ENCODE assay signal across 9 mouse cellular contexts in genomic region chr11:51538919-51539758, GRCm38 (mm10). TPM values are rescaled to one million over a fixed set of nuclear protein-coding genes. Genes with fewer than 3 reads are reported as not detected.
DNase-seq lines count a peak whose midpoint lies in the region; ATAC-seq and TF ChIP-seq lines count a peak whose summit lies in the region.
"Had no signal": no experiment of that assay in that cellular context is flagged by ENCODE, and none has a peak within 500 bp of the region (broad histone marks: within the 10 kb centered on the region; RNA-seq: fewer than 3 reads in every experiment).

No protein-coding gene starts in this region.

- in situ Hi-C loops in CH12.LX (cut with MboI; ENCODE audit: low pct_ligation_motif_present, low pct_unique_long_range_greater_than_20kb, low sequenced_read_pairs) = loop anchor here (25.0 kb wide), 1 partner anchor 602 kb away; the partner anchor contains the start of genes 4933414I15Rik and Zfp354b

- no peak overlapping the region for H3K4me2 ChIP-seq in heart, postnatal 0 days (ENCODE audit: low read depth, low read length)
- no peak overlapping the region for H3K4me2 ChIP-seq in heart, embryonic 11.5 days
- no peak overlapping the region for H3K4me2 ChIP-seq in CH12.LX (ENCODE audit: insufficient read depth, low read depth, poor library complexity, severe bottlenecking)
- H3K4me2 ChIP-seq in liver, embryonic 11.5 days = no peak overlapping the region
- H3K4me2 ChIP-seq: heart, embryonic 13.5 days had no signal

- H3K27ac ChIP-seq in heart, postnatal 0 days (ENCODE audit: low read depth) = no peak overlapping the region
- H3K27ac ChIP-seq in heart, embryonic 11.5 days (ENCODE audit: low read depth, low read length) = no peak overlapping the region
- no peak overlapping the region for H3K27ac ChIP-seq in CH12.LX (ENCODE audit: insufficient read depth, low read depth)
- H3K27ac ChIP-seq in liver, embryonic 11.5 days (ENCODE audit: low read depth, low read length) = no peak overlapping the region
- H3K27ac ChIP-seq: heart, embryonic 13.5 days had no signal

- H3K79me2 ChIP-seq in CH12.LX (replicated peaks; ENCODE audit: control insufficient read depth, extremely low read depth, insufficient read depth, poor library complexity, severe bottlenecking) = no peaks in the 10 kb centered on the region

- no peaks in the 10 kb centered on the region for H3K36me3 ChIP-seq in heart, postnatal 0 days (replicated peaks; ENCODE audit: control insufficient read depth, insufficient read depth, low read length)
- no peaks in the 10 kb centered on the region for H3K36me3 ChIP-seq in heart, embryonic 11.5 days (ENCODE audit: control insufficient read depth, insufficient read depth, low read length)
- no peaks in the 10 kb centered on the region for H3K36me3 ChIP-seq in CH12.LX (replicated peaks in 1 of 2; ENCODE audit: control insufficient read depth in 1 of 2, insufficient read depth in 1 of 2, low read length in 1 of 2)
- H3K36me3 ChIP-seq in liver, embryonic 11.5 days (ENCODE audit: control insufficient read depth, insufficient read depth, low read length) = no peaks in the 10 kb centered on the region
- H3K36me3 ChIP-seq: heart, embryonic 13.5 days had no signal

- no peak for TF ChIP-seq CTCF in heart, postnatal 0 days (IDR thresholded peaks at IDR 0.05; ENCODE audit: low read depth)
- no peak for TF ChIP-seq CTCF in CH12.LX (conservative IDR thresholded peaks at IDR 0.05 in 1 of 2, IDR thresholded peaks at IDR 0.05 in 1 of 2; ENCODE audit: low read depth in 2 of 2, low read length in 2 of 2)

- no peak overlapping the region for H3K9ac ChIP-seq in heart, postnatal 0 days (replicated peaks; ENCODE audit: low read depth, low read length)
- no peak overlapping the region for H3K9ac ChIP-seq in heart, embryonic 11.5 days (ENCODE audit: low read depth, low read length)
- H3K9ac ChIP-seq in CH12.LX (ENCODE audit: insufficient read depth, low read depth) = no peak overlapping the region
- H3K9ac ChIP-seq in liver, embryonic 11.5 days (ENCODE audit: low read depth, low read length) = 0 out of 2 replicates have a peak overlapping the region, but pooled peaks have one; percentile 22
- H3K9ac ChIP-seq: heart, embryonic 13.5 days had no signal

- H3K9me3 ChIP-seq in heart, postnatal 0 days (replicated peaks; ENCODE audit: control insufficient read depth, low read length) = no peaks in the 10 kb centered on the region
- H3K9me3 ChIP-seq in heart, embryonic 11.5 days (replicated peaks; ENCODE audit: control insufficient read depth, low read length) = no peaks in the 10 kb centered on the region
- no peaks in the 10 kb centered on the region for H3K9me3 ChIP-seq in CH12.LX (replicated peaks; ENCODE audit: low read length)
- H3K9me3 ChIP-seq in liver, embryonic 11.5 days (ENCODE audit: control insufficient read depth, low read length) = no peaks in the 10 kb centered on the region
- H3K9me3 ChIP-seq: heart, embryonic 13.5 days had no signal

- no peak for TF ChIP-seq RAD21 in CH12.LX (IDR thresholded peaks at IDR 0.05; ENCODE audit: low read depth, low read length)

- no peak for TF ChIP-seq POLR2A in CH12.LX (IDR thresholded peaks at IDR 0.05; ENCODE audit: low read depth, low read length)

- dilution Hi-C loops in CH12.LX (cut with MboI; ENCODE audit: extremely low pct_ligation_motif_present, extremely low pct_unique_long_range_greater_than_20kb, low sequenced_read_pairs) = no loop called here

- DNase-seq in heart, postnatal 0 days (ENCODE audit: low spot score) = no peak
- DNase-seq in CH12.LX (ENCODE audit: extremely low read depth) = no peak
- no peak for DNase-seq in liver, embryonic 11.5 days (ENCODE audit: low spot score)
- DNase-seq in layer of hippocampus, adult 18-20 months (ENCODE audit: low spot score in 2 of 2) = no peak
- DNase-seq in c-Kit-positive CD71-positive TER-119-positive erythroid progenitor cells, embryonic 14.5 days (ENCODE audit: low spot score) = no peak
- no peak for DNase-seq in lung, postnatal 10 days

- TF ChIP-seq EP300 in heart, postnatal 0 days (IDR thresholded peaks at IDR 0.05; ENCODE audit: low read depth) = no peak
- no peak for TF ChIP-seq EP300 in CH12.LX (IDR thresholded peaks at IDR 0.05; ENCODE audit: low read length)

- WGBS in heart, postnatal 0 days = 55% methylated on average over 13 of the region's 13 CpGs
- WGBS in heart, embryonic 11.5 days (ENCODE audit: insufficient replicate concordance) = 60% methylated on average over 13 of the region's 13 CpGs
- 53% methylated on average over 13 of the region's 13 CpGs for WGBS in liver, embryonic 11.5 days

- ATAC-seq in heart, postnatal 0 days (ENCODE audit: insufficient read depth, low read depth) = peak; percentile 24; the same call in 1 of the 2 replicates
- ATAC-seq in heart, embryonic 11.5 days (replicated peaks; ENCODE audit: insufficient number of reproducible peaks, low FRiP score, low TSS enrichment) = no peak
- ATAC-seq in erythroid progenitor cell, adult 5-6 weeks (replicated peaks; ENCODE audit: low FRiP score, poor library complexity, severe bottlenecking) = 0 out of 2 replicates have a peak, but pooled peaks have one; percentile 12
- ATAC-seq in liver, embryonic 11.5 days (replicated peaks; ENCODE audit: low FRiP score) = peak; percentile 1; the same call in 1 of the 2 replicates

- no peaks in the 10 kb centered on the region for H3K4me1 ChIP-seq in heart, postnatal 0 days (ENCODE audit: control insufficient read depth, insufficient read depth)
- no peaks in the 10 kb centered on the region; the same call in 1 of the 2 replicates for H3K4me1 ChIP-seq in heart, embryonic 11.5 days (ENCODE audit: control insufficient read depth, insufficient read depth, low read length)
- H3K4me1 ChIP-seq in CH12.LX (ENCODE audit: control insufficient read depth in 1 of 2, insufficient read depth in 2 of 2) = peaks cover 4 to 6% of the 10 kb centered on the region in 2 experiments; a peak in 2 of 4 replicates
- peaks cover 10% of the 10 kb centered on the region for H3K4me1 ChIP-seq in liver, embryonic 11.5 days (replicated peaks; ENCODE audit: control insufficient read depth, insufficient read depth, low read length)

- H3K4me3 ChIP-seq in heart, postnatal 0 days (ENCODE audit: low read depth, low read length) = no peak overlapping the region
- no peak overlapping the region for H3K4me3 ChIP-seq in heart, embryonic 11.5 days (ENCODE audit: low read depth, low read length)
- no peak overlapping the region for H3K4me3 ChIP-seq in CH12.LX (replicated peaks in 1 of 3; ENCODE audit: low read depth in 2 of 3, low read length in 2 of 3, poor library complexity in 1 of 3)
- no peak overlapping the region for H3K4me3 ChIP-seq in liver, embryonic 11.5 days (ENCODE audit: low read depth, low read length)
- H3K4me3 ChIP-seq: heart, embryonic 13.5 days had no signal

- peaks cover 5% of the 10 kb centered on the region; the same call in 1 of the 2 replicates for H3K27me3 ChIP-seq in heart, postnatal 0 days (ENCODE audit: control insufficient read depth, insufficient read depth, low read length)
- H3K27me3 ChIP-seq in heart, embryonic 11.5 days (ENCODE audit: control insufficient read depth, insufficient read depth, low read length) = peaks cover 2% of the 10 kb centered on the region; the same call in 1 of the 2 replicates
- peaks cover 43% of the 10 kb centered on the region for H3K27me3 ChIP-seq in CH12.LX (replicated peaks)
- no peaks in the 10 kb centered on the region for H3K27me3 ChIP-seq in liver, embryonic 11.5 days (replicated peaks; ENCODE audit: control insufficient read depth, insufficient read depth, low read length)

TF ChIP-seq in CH12.LX, 34 proteins besides CTCF, POLR2A, EP300 and RAD21:
- no peak for TF ChIP-seq USF2 (conservative IDR thresholded peaks at IDR 0.05; ENCODE audit: low read depth, low read length)
- 0 out of 2 replicates have a peak, but pooled peaks have one; percentile 20 for TF ChIP-seq MAX (IDR thresholded peaks at IDR 0.05; ENCODE audit: low read length)
TF ChIP-seq in CH12.LX: peak in this region for 1.

RNA-seq across cellular contexts. Expression of gene Phykpl, which starts 45.4 kb away (rescaled TPM):
- total RNA-seq in heart, postnatal 0 days (2014; rRNA removed; ENCODE audit: low replicate concordance) = 14.5 and 35.2 TPM in 2 replicates
- 12.7 and 13.9 TPM in 2 replicates for polyA plus RNA-seq in heart, postnatal 0 days (2015; fragmentation: Nextera tagmentation; extraction: Ambion mirVana)
- 14.4 and 14.9 TPM in 2 replicates for polyA plus RNA-seq in heart, embryonic 11.5 days (2014; fragmentation: Nextera tagmentation; extraction: Ambion mirVana)
- total RNA-seq in CH12.LX (2012; rRNA removed) = 30.9 and 40.5 TPM in 2 replicates
- 19.4 and 25.2 TPM in 2 replicates for total RNA-seq in CH12.LX (2014; rRNA removed)
- polyA plus RNA-seq in CH12.LX (2012; ENCODE audit: insufficient read length, low read depth) = 39.6 and 44.0 TPM in 2 replicates
- 3.6 and 17.2 TPM in 2 replicates for total RNA-seq in erythroid progenitor cell, adult 5-6 weeks (2015; ENCODE audit: low replicate concordance)
- total RNA-seq in erythroid progenitor cell, adult 5-6 weeks (2017; ENCODE audit: low replicate concordance) = 6.5 and 10.4 TPM in 2 replicates
- polyA plus RNA-seq in liver, embryonic 11.5 days (2014; fragmentation: Nextera tagmentation; extraction: Ambion mirVana) = 28.6 and 29.8 TPM in 2 replicates
- total RNA-seq in layer of hippocampus, adult 18-20 months (2021) = 1 to 10 TPM; 5.4 to 6.5 TPM
